Mouse (Mus musculus): ENCODE measurements around the gene Chd4.

DNA sequence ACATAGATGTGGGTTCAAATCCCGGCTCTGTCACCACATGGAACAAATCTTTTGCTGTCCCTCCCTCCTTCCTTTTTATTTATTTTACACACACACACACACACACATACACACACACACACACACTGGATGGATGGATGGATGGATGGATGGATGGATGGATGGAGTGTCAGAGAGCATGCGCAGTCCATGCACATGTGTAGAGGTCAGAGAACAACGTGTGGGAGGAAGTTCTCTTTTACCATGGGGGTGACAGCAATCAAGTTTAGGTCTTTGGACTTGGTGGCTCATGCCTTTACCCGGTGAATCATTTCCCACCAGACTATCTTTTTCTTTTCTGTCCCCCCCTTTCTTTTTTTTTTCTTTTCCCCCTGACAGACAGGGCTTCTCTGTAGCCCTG is 57.9 kb downstream of the Chd4 start:
- no peak for TF ChIP-seq CTCF (IDR thresholded peaks at IDR 0.05; ENCODE audit: control insufficient read depth, insufficient read depth, insufficient replicate concordance, low read depth, low read length)
- TF ChIP-seq POLR2A (IDR thresholded peaks at IDR 0.05; ENCODE audit: control insufficient read depth, low read depth, low read length): no peak
